Mouse (Mus musculus): ENCODE measurements around the gene Pomt1. TPM values are rescaled to one million over a fixed set of nuclear protein-coding genes. Genes with fewer than 3 reads are reported as not detected.

The Pomt1 gene
- polyA plus RNA-seq, 1 experiment: 25.1 TPM

DNA sequence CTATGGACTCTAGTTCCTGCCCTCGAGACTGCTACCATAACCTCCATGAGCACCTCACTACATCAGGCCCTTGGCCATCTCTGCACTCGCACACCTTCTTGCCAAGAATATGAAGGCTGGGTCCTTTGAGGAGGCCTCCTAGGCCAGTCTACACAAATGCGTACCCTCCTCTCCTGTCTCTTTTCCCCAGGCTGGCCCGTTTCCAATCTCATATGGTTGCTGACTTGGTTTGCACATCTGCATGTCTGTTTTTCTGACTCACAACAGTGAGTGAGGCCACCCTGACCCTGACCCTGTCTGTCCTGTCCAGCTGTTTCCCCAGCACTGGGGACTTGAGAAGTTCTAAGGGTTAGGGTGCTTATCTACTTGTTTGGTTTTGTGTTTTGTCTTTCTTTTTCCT is 10.4 kb downstream of the Pomt1 start:
- Histone ChIP-seq H3K4me1 (ENCODE audit: control insufficient read depth, insufficient read depth, insufficient read length, low read length) (no peaks in the 10 kb centered on the region; the same call in 1 of the 2 replicates), H3K27ac (replicated peaks; ENCODE audit: low read depth, low read length) (peak overlapping the region; percentile 37), H3K4me3 (ENCODE audit: insufficient read depth, low read depth, low read length) (no peak overlapping the region)

DNA sequence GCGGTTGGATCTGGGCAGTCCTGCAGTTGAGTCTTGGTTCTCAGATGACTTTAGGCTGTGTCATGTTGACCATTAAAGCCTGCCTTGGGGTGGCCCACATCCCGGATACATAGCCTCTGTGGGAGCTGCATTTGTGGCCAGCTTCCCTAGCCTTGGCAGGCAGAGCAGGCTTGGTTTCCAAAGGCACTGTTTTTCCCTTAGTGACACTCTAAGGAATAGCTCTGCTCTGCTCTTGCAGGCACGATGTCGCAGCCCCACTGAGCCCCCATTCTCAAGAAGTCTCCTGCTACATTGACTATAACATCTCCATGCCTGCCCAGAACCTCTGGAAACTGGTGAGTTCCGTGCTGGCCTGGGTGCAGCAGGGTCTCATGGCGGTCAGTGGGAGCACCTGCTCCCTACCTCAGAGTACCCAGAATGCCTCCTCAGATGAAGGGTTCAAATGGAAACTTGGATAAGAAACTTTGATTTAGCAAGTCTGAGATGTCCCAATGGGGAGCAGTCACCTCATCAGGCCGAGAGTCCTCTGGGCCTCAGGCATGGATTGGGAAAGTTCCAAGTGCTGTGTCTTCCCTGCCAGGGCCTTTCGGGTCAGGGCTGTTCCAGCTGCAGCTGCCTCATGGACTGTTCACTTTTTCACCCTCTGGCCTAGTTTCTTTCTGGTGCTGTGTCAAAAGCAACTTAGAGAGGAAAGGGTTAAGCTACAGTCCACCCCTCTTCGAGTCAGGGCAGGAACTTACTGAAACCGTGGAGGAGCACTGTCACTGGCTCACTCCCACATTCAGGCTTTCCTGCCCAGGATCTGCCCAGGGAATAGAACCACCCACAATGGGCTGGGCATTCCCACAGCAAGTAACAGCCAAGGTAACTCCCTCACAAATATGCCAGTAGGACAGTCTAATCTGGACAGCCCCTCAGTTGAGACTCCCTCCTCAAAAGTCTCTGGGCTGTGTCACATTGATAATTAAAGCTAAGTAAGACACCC is 12.3 kb downstream of the Pomt1 start:
- Histone ChIP-seq H3K27ac (replicated peaks; ENCODE audit: low read depth, low read length) (peak overlapping the region; percentile 77), H3K4me1 (ENCODE audit: control insufficient read depth, insufficient read depth, insufficient read length, low read length) (no peaks in the 10 kb centered on the region; the same call in 1 of the 2 replicates), H3K4me3 (ENCODE audit: insufficient read depth, low read depth, low read length) (no peak overlapping the region)

DNA sequence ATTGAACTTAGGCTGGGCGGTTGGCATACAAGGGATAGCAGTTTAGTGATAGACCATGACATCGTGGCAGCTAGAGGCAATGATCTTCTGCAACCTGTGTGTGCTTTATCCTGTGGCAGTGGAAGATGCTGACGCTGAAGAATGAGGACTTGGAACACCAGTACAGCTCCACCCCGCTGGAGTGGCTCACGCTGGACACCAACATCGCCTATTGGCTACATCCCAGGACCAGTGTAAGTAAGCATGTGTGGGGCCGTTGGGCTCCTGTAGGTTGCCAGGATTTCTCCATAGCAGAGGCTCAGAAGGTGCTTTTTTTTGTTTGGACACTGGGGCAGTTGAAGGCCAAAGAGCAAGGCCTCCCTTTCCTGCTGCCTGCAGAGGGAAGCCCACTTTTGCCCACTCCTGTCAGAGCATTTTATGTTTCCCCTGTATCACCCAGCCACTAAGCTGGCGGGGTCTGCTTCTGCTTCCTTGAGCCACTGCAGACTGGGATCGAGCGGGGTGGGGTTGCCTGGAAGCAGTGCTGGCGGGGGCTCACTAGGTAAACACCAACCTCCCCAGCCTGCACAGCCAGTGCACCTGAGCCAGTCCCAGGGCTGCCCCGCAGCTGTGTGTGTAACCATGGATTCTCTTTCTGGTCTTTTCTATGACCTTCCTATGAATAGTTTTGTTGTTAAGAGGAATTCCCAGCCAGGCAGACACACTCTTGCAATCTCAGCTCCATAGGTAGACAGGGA is 15.6 kb downstream of the Pomt1 start:
- Histone ChIP-seq H3K27ac (replicated peaks; ENCODE audit: low read depth, low read length) (no peak overlapping the region), H3K4me1 (ENCODE audit: control insufficient read depth, insufficient read depth, insufficient read length, low read length) (no peaks in the 10 kb centered on the region; the same call in none of the 2 replicates), H3K4me3 (ENCODE audit: insufficient read depth, low read depth, low read length) (no peak overlapping the region)

DNA sequence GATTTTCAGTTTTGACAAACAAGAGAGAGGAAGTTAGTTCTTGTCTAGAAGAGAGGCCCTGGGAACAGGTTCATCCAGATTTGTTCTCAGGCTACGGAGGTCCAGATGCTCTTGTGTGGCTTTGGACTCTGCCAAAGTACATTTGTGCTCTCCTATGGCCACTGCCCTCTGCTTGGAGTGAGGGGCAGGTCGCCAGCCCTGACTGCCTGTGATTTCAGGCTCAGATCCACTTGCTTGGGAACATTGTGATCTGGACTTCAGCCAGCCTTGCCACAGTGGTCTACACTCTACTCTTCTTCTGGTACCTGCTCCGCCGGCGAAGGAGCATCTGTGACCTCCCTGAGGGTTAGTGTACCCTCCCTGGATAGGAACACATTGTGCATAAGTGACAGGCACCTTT is 16.3 kb downstream of the Pomt1 start:
- Histone ChIP-seq H3K4me1 (ENCODE audit: control insufficient read depth, insufficient read depth, insufficient read length, low read length) (peaks cover 2% of the 10 kb centered on the region), H3K27ac (replicated peaks; ENCODE audit: low read depth, low read length) (no peak overlapping the region), H3K4me3 (ENCODE audit: insufficient read depth, low read depth, low read length) (no peak overlapping the region)

DNA sequence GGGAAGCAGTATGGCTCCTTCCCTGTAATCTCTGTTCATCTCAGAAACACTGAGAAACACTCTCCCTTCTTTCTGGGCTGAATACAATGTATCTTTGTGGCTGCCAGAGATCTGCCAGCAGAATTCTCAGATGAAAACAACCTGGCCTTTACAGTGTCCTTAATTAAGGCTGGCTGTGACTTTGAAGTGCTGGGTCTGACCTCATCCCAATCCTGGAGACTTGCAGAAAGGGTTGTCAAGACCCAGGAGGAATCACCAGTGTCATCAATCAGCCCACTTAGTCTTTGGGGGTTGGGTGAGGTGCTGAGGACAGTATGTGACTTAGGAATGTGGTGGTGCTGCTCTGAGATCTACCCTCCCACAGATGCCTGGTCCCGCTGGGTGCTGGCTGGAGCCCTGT is 17.0 kb downstream of the Pomt1 start:
- peaks cover 5% of the 10 kb centered on the region for H3K4me1 ChIP-seq (ENCODE audit: control insufficient read depth, insufficient read depth, insufficient read length, low read length)
- H3K27ac ChIP-seq (replicated peaks; ENCODE audit: low read depth, low read length): no peak overlapping the region
- H3K4me3 ChIP-seq (ENCODE audit: insufficient read depth, low read depth, low read length): no peak overlapping the region

DNA sequence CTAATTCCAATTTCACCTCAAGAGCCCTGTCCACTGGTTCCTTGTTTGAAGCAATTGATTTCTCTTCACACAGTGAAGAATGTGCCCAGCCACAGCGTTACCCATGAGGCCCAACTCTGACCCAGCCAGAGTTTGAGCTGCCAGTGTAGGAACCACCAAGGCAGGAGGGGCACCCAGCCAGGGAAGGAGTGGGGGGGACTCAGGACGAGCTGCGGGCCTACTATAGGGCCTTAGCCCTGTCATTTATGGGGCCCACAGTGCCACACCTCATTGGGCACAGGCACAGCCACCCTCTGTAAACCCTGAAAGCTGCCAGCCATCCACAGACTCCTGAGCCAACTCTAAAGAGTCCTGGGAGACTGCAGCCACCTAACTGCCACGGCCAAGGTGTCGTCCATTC is 18.2 kb downstream of the Pomt1 start:
- peak overlapping the region; percentile 38 for H3K27ac ChIP-seq (replicated peaks; ENCODE audit: low read depth, low read length)
- no peak overlapping the region for H3K4me3 ChIP-seq (ENCODE audit: insufficient read depth, low read depth, low read length)
- peaks cover 5% of the 10 kb centered on the region for H3K4me1 ChIP-seq (ENCODE audit: control insufficient read depth, insufficient read depth, insufficient read length, low read length)

DNA sequence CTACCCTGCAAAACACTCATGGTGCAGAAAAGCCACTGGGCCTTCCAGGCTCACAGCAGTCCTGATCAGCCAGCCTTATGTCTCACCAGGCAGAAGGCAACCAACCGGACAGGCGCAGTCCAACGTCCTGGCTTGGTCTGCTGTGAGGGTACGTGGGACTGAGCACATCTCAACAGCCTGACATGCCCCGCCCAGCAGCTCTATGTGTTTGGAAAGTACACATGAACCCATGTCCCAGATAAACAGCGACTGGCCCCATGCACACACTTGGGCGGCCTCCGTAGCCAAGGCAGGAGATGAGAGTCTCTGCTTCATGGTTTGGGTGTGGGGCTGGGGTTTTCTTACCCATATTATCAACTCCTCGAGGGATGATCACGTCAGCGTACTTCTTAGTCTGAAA is 19.9 kb downstream of the Pomt1 start:
- peak overlapping the region; percentile 4; the same call in 1 of the 2 replicates for H3K4me3 ChIP-seq (ENCODE audit: insufficient read depth, low read depth, low read length)
- H3K27ac ChIP-seq (replicated peaks; ENCODE audit: low read depth, low read length): peak overlapping the region; percentile 71
- H3K4me1 ChIP-seq (ENCODE audit: control insufficient read depth, insufficient read depth, insufficient read length, low read length): peaks cover 5% of the 10 kb centered on the region

DNA sequence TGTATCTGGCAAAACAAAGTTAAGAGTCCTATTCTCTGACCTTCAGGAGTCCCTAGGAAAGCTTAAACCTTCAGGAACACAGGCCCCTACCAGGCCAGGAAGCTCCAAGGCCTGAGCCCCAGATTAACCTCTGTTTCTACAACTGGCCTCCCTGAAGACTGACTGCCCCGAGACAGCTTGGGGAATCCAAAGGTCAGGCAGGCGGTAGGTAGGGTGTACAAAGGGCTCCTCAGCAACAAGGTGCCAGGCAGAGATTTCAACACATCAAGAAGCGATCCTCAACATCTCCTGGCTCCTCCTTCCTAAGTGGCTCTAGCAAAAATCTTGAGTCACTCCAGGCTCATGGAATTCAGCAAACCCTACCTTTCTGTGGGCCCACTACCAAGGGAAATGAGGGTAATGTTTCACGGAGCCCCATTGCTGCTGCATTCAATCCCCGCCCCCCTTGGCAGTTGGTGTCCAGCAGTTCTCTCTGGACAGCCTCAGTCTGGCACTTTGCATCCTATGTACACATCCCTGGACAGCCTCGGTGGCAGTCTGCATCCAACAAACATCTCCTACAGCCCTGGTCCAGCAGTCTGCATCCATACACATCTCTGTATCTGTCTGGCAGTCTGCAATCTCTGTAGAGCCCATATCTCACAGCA is 22.6 kb downstream of the Pomt1 start:
- Histone ChIP-seq H3K4me1 (ENCODE audit: control insufficient read depth, insufficient read depth, insufficient read length, low read length) (peaks cover 5% of the 10 kb centered on the region), H3K27ac (replicated peaks; ENCODE audit: low read depth, low read length) (peak overlapping the region; percentile 92), H3K4me3 (ENCODE audit: insufficient read depth, low read depth, low read length) (peak overlapping the region; percentile 96)

DNA sequence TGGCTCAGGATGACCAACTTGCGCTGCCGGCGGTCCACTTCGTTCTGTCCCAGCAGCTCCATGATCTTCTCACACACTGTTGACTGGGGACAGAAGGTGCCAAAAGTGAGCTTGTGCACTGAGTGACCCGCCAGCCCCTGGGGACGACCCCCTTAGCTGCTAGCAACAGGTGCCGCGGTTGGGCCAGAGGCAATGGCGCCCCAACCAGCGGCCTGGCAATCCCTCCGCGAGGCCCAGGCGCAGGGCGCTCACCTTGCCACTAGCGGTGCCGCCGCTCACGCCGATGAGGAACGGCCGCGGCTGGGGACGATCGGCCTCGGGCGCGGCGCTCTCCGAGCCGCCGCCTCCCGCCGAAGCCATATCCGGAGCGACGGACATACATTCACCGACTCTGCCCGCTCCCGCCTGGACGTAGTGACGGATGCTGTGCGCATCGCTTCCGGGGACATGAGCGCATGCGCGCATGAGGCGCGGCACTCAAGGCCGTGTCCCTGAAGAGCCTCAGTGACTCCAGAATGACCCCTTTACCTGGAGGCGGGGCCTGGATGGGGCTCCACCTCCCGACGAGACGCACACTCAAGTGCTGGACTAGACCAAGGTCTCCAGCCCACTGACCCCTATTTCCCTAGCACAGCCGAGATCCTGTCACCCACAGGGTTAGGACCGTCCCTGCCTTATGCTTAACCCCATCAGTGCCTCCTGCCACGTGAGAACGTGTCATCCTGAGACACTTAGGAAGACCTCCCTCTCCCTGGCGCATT is 23.4 kb downstream of the Pomt1 start, which contains the start of gene Uck1:
Gene Uck1 (minus strand): TSS at position 503 of the 761 bp plus-strand sequence.
- H3K4me3 ChIP-seq (ENCODE audit: insufficient read depth, low read depth, low read length): peak within 1 kb of the TSS; percentile 96
- H3K4me1 ChIP-seq (ENCODE audit: control insufficient read depth, insufficient read depth, insufficient read length, low read length): peaks cover 5% of the 10 kb centered on the region
- H3K27ac ChIP-seq (replicated peaks; ENCODE audit: low read depth, low read length): peak within 1 kb of the TSS; percentile 84

DNA sequence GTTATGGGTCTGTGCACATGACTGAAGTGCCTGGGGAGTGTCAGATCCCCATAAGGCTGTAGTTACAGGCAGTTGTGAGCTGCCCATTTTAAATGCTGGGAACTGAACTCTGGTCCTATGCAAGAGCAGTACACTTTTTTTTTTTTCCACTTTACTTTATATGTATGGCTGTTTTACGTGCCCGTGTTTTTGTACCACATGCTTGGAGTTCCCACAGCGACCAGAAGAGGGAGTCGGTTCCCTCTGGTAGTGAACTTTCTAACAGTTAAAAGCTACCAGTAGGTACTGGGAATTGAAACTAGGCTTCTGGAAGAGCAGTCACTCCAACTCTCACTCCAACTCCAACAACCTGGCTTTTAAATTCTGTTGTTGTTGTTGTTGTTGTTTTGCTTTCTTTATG is 24.2 kb downstream of the Pomt1 start:
- no peak overlapping the region for H3K4me3 ChIP-seq (ENCODE audit: insufficient read depth, low read depth, low read length)
- H3K27ac ChIP-seq (replicated peaks; ENCODE audit: low read depth, low read length): no peak overlapping the region
- H3K4me1 ChIP-seq (ENCODE audit: control insufficient read depth, insufficient read depth, insufficient read length, low read length): peaks cover 5% of the 10 kb centered on the region

DNA sequence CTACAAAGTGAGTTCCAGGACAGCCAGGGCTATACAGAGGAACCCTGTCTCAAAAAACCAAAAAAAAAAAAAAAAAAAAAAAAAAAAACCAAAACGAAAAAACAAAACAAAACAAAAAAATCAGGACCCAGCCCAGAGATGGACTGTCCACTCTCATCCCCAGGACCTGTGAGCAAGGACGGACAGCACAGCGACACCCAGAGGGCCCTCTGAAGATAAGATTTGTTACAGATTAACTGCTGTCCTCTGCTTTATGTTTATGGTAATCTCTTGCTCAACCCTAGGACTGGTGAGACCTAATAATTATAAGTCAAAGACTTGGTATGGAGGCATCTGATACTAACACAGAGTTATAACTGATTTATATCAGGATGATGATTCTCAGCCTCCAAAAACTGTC is 39.4 kb downstream of the Pomt1 start:
- no peak overlapping the region for H3K4me3 ChIP-seq (ENCODE audit: insufficient read depth, low read depth, low read length)
- H3K4me1 ChIP-seq (ENCODE audit: control insufficient read depth, insufficient read depth, insufficient read length, low read length): no peaks in the 10 kb centered on the region
- no peak overlapping the region for H3K27ac ChIP-seq (replicated peaks; ENCODE audit: low read depth, low read length)

DNA sequence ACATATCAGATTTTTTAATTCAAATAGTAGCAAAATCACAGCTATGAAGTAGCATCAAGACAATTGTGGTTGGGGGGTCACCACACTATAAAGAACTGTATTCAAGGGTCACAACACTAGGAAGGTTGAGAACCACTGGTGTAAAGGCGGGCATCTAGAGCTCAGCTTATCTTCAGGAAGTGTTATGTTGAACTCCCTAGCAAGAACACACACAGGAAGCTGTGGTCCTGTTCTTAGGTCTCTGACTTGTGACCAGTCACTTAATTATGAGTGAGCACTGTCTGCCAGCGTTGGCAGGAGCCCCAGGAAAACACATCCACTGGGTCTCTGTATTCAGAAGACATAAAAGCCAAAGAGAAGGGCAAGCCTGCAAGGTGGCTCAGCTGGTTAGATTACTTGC is 45.9 kb downstream of the Pomt1 start:
- peaks cover 3% of the 10 kb centered on the region; the same call in 1 of the 2 replicates for H3K4me1 ChIP-seq (ENCODE audit: control insufficient read depth, insufficient read depth, insufficient read length, low read length)
- no peak overlapping the region for H3K4me3 ChIP-seq (ENCODE audit: insufficient read depth, low read depth, low read length)
- H3K27ac ChIP-seq (replicated peaks; ENCODE audit: low read depth, low read length): peak overlapping the region; percentile 81

DNA sequence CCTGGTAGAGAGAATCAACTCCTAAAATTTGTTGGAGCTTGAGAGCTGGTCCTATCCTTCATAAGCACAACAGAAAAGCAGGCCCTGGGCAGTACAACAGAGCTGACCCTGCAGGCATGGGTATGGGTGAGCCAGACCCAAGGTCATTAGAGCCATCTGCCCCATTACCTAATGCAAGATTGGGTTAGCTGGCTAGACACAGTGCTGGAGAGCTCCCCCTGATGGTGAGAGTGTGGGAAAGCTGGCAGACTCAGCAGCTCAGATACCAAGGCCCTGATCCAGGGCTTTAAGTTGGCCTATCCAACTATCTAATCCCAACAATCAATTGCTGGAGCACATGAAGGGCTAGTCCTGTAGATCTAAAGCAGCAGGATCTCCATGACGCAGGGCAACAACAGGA is 46.3 kb downstream of the Pomt1 start:
- peak overlapping the region; percentile 81 for H3K27ac ChIP-seq (replicated peaks; ENCODE audit: low read depth, low read length)
- H3K4me3 ChIP-seq (ENCODE audit: insufficient read depth, low read depth, low read length): no peak overlapping the region

DNA sequence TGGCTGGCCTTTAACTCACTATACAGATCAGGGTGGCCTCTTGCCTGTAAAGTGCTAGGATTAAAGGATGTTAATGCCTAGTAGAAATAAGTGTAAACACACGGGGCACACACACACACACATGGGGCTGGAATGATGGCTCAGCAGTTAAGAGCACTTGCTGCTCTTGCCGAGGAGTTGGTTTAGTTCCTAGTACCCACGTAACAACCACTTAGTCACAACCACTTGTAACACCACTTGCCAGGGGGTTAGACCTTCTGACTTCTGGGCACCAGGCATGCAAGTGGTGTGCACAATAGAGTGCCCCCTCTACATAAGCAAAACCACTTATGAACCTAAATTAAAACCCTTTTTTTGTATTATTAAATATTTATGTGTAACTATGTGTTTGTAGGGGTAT is 47.6 kb downstream of the Pomt1 start:
- no peak overlapping the region for H3K4me3 ChIP-seq (ENCODE audit: insufficient read depth, low read depth, low read length)
- peaks cover 3% of the 10 kb centered on the region; the same call in 1 of the 2 replicates for H3K4me1 ChIP-seq (ENCODE audit: control insufficient read depth, insufficient read depth, insufficient read length, low read length)
- no peak overlapping the region for H3K27ac ChIP-seq (replicated peaks; ENCODE audit: low read depth, low read length)

More for the DNA sequence above, 46.3 kb downstream of the Pomt1 start:
- peaks cover 3% of the 10 kb centered on the region; the same call in 1 of the 2 replicates for H3K4me1 ChIP-seq (ENCODE audit: control insufficient read depth, insufficient read depth, insufficient read length, low read length)
